Mouse (Mus musculus): ENCODE measurements around the gene Bicc1. TPM values are rescaled to one million over a fixed set of nuclear protein-coding genes. Genes with fewer than 3 reads are reported as not detected.

Bicc1 gene
- polyA plus RNA-seq, 1 experiment, result 3.1 TPM

- H3K4me3 ChIP-seq (ENCODE audit: low read depth, low read length), result no peak overlapping the region
- H3K4me1 ChIP-seq (ENCODE audit: control insufficient read depth, insufficient read depth, insufficient read length, low read length), result no peaks in the 10 kb centered on the region
- 77% methylated on average over 13 of the region's 13 CpGs for WGBS
- no peaks in the 10 kb centered on the region for H3K27me3 ChIP-seq (ENCODE audit: control insufficient read depth, insufficient read depth, low read length)
- no peak for TF ChIP-seq POLR2A (IDR thresholded peaks at IDR 0.05; ENCODE audit: low read depth, low read length)
- no peak for TF ChIP-seq CTCF (IDR thresholded peaks at IDR 0.05; ENCODE audit: extremely low read depth, insufficient read length, insufficient replicate concordance, low read depth, low read length)
- H3K36me3 ChIP-seq (ENCODE audit: control insufficient read depth, insufficient read depth, low read length), result no peaks in the 10 kb centered on the region
- H3K27ac ChIP-seq (ENCODE audit: insufficient read depth, low read depth, low read length), result no peak overlapping the region
Observed at GRCm38 (mm10) chr10:70919031-70919663, 240.4 kb downstream of the Bicc1 start.

- Histone ChIP-seq H3K27ac (ENCODE audit: insufficient read depth, low read depth, low read length) (no peak overlapping the region), H3K27me3 (ENCODE audit: control insufficient read depth, insufficient read depth, low read length) (no peaks in the 10 kb centered on the region), H3K4me3 (ENCODE audit: low read depth, low read length) (no peak overlapping the region), H3K36me3 (ENCODE audit: control insufficient read depth, insufficient read depth, low read length) (no peaks in the 10 kb centered on the region), H3K4me1 (ENCODE audit: control insufficient read depth, insufficient read depth, insufficient read length, low read length) (no peaks in the 10 kb centered on the region)
- TF ChIP-seq POLR2A (IDR thresholded peaks at IDR 0.05; ENCODE audit: low read depth, low read length), result no peak
- TF ChIP-seq CTCF (IDR thresholded peaks at IDR 0.05; ENCODE audit: extremely low read depth, insufficient read length, insufficient replicate concordance, low read depth, low read length), result peak; percentile 34; the same call in 1 of the 2 replicates
- WGBS, result 90% methylated on average over 6 of the region's 6 CpGs
Observed at GRCm38 (mm10) chr10:70916697-70917096, 242.8 kb downstream of the Bicc1 start.

GRCm38 (mm10) chr10:70915096-70915495 lies 244.4 kb downstream of the Bicc1 start:
- H3K4me1 ChIP-seq (ENCODE audit: control insufficient read depth, insufficient read depth, insufficient read length, low read length), result no peaks in the 10 kb centered on the region
- 88% methylated on average over 6 of the region's 6 CpGs for WGBS
- TF ChIP-seq CTCF (IDR thresholded peaks at IDR 0.05; ENCODE audit: extremely low read depth, insufficient read length, insufficient replicate concordance, low read depth, low read length), result no peak
- TF ChIP-seq POLR2A (IDR thresholded peaks at IDR 0.05; ENCODE audit: low read depth, low read length), result no peak
- no peak overlapping the region for H3K4me3 ChIP-seq (ENCODE audit: low read depth, low read length)
- no peak overlapping the region for H3K27ac ChIP-seq (ENCODE audit: insufficient read depth, low read depth, low read length)
- no peaks in the 10 kb centered on the region for H3K27me3 ChIP-seq (ENCODE audit: control insufficient read depth, insufficient read depth, low read length)
- no peaks in the 10 kb centered on the region for H3K36me3 ChIP-seq (ENCODE audit: control insufficient read depth, insufficient read depth, low read length)

- TF ChIP-seq POLR2A (IDR thresholded peaks at IDR 0.05; ENCODE audit: low read depth, low read length), result no peak
- no peak for TF ChIP-seq CTCF (IDR thresholded peaks at IDR 0.05; ENCODE audit: extremely low read depth, insufficient read length, insufficient replicate concordance, low read depth, low read length)
- Histone ChIP-seq H3K27ac (ENCODE audit: insufficient read depth, low read depth, low read length) (no peak overlapping the region), H3K4me1 (ENCODE audit: control insufficient read depth, insufficient read depth, insufficient read length, low read length) (no peaks in the 10 kb centered on the region), H3K36me3 (ENCODE audit: control insufficient read depth, insufficient read depth, low read length) (no peaks in the 10 kb centered on the region), H3K4me3 (ENCODE audit: low read depth, low read length) (no peak overlapping the region), H3K27me3 (ENCODE audit: control insufficient read depth, insufficient read depth, low read length) (no peaks in the 10 kb centered on the region)
- 66% methylated on average over 7 of the region's 7 CpGs for WGBS
Observed at GRCm38 (mm10) chr10:70903936-70904335, 255.6 kb downstream of the Bicc1 start.

GRCm38 (mm10) chr10:70902751-70903485 lies 256.6 kb downstream of the Bicc1 start:
- Histone ChIP-seq H3K27ac (ENCODE audit: insufficient read depth, low read depth, low read length) (no peak overlapping the region), H3K27me3 (ENCODE audit: control insufficient read depth, insufficient read depth, low read length) (no peaks in the 10 kb centered on the region), H3K4me3 (ENCODE audit: low read depth, low read length) (no peak overlapping the region), H3K4me1 (ENCODE audit: control insufficient read depth, insufficient read depth, insufficient read length, low read length) (no peaks in the 10 kb centered on the region), H3K36me3 (ENCODE audit: control insufficient read depth, insufficient read depth, low read length) (no peaks in the 10 kb centered on the region)
- WGBS, result 47% methylated on average over 5 of the region's 5 CpGs
- TF ChIP-seq CTCF (IDR thresholded peaks at IDR 0.05; ENCODE audit: extremely low read depth, insufficient read length, insufficient replicate concordance, low read depth, low read length) (no peak), POLR2A (IDR thresholded peaks at IDR 0.05; ENCODE audit: low read depth, low read length) (no peak)

GRCm38 (mm10) chr10:70901193-70901875 lies 258.2 kb downstream of the Bicc1 start:
- TF ChIP-seq CTCF (IDR thresholded peaks at IDR 0.05; ENCODE audit: extremely low read depth, insufficient read length, insufficient replicate concordance, low read depth, low read length), result no peak
- Histone ChIP-seq H3K4me1 (ENCODE audit: control insufficient read depth, insufficient read depth, insufficient read length, low read length) (no peaks in the 10 kb centered on the region), H3K4me3 (ENCODE audit: low read depth, low read length) (no peak overlapping the region), H3K27me3 (ENCODE audit: control insufficient read depth, insufficient read depth, low read length) (no peaks in the 10 kb centered on the region), H3K27ac (ENCODE audit: insufficient read depth, low read depth, low read length) (no peak overlapping the region), H3K36me3 (ENCODE audit: control insufficient read depth, insufficient read depth, low read length) (no peaks in the 10 kb centered on the region)
- 80% methylated on average over 11 of the region's 11 CpGs for WGBS

- Histone ChIP-seq H3K4me3 (ENCODE audit: low read depth, low read length) (no peak overlapping the region), H3K4me1 (ENCODE audit: control insufficient read depth, insufficient read depth, insufficient read length, low read length) (no peaks in the 10 kb centered on the region), H3K36me3 (ENCODE audit: control insufficient read depth, insufficient read depth, low read length) (no peaks in the 10 kb centered on the region), H3K27me3 (ENCODE audit: control insufficient read depth, insufficient read depth, low read length) (no peaks in the 10 kb centered on the region), H3K27ac (ENCODE audit: insufficient read depth, low read depth, low read length) (no peak overlapping the region)
- WGBS, result 79% methylated on average over 8 of the region's 8 CpGs
- TF ChIP-seq CTCF (IDR thresholded peaks at IDR 0.05; ENCODE audit: extremely low read depth, insufficient read length, insufficient replicate concordance, low read depth, low read length), result no peak
- TF ChIP-seq POLR2A (IDR thresholded peaks at IDR 0.05; ENCODE audit: low read depth, low read length), result no peak
Observed at GRCm38 (mm10) chr10:70895891-70896290, 263.6 kb downstream of the Bicc1 start.
